Mouse (Mus musculus): ENCODE results near the gene Nfatc3. TPM values are rescaled to one million over a fixed set of nuclear protein-coding genes. Genes with fewer than 3 reads are reported as not detected.

The Nfatc3 gene
- polyA plus RNA-seq, 1 experiment from 2014 or later: 3.9 TPM

- no peak for DNase-seq (ENCODE audit: low spot score)
- WGBS: 91% methylated on average over 11 of the region's 11 CpGs
Observed at GRCm38 (mm10) chr8:106132356-106132755, 73.7 kb downstream of the Nfatc3 start.

GRCm38 (mm10) chr8:106133526-106133925 is 74.9 kb downstream of the Nfatc3 start:
- ATAC-seq (replicated peaks; ENCODE audit: low FRiP score, low read depth) (no peak), DNase-seq (ENCODE audit: low spot score) (no peak)
- no peak overlapping the region for H3K4me2 ChIP-seq (ENCODE audit: low read length)
- no peaks in the 10 kb centered on the region for H3K9me3 ChIP-seq (replicated peaks; ENCODE audit: low read length)
- H3K27ac ChIP-seq: no peak overlapping the region
- H3K9ac ChIP-seq (ENCODE audit: low read depth, low read length): no peak overlapping the region
- TF ChIP-seq CTCF (IDR thresholded peaks at IDR 0.05; ENCODE audit: low read depth): no peak
- H3K4me1 ChIP-seq (replicated peaks; ENCODE audit: insufficient read depth, low read length): peaks cover 6% of the 10 kb centered on the region
- no peak overlapping the region for H3K4me3 ChIP-seq (replicated peaks; ENCODE audit: low read depth, low read length)
- peaks cover 29% of the 10 kb centered on the region for H3K36me3 ChIP-seq (ENCODE audit: insufficient read depth, low read length)
- no peaks in the 10 kb centered on the region for H3K27me3 ChIP-seq (ENCODE audit: insufficient read depth, low read length)
- 65% methylated on average over 13 of the region's 13 CpGs for WGBS

More at GRCm38 (mm10) chr8:106132356-106132755, 73.7 kb downstream of the Nfatc3 start:
- Histone ChIP-seq H3K27ac (no peak overlapping the region), H3K4me1 (replicated peaks; ENCODE audit: insufficient read depth, low read length) (no peaks in the 10 kb centered on the region; the same call in none of the 2 replicates), H3K4me2 (ENCODE audit: low read length) (no peak overlapping the region), H3K9ac (ENCODE audit: low read depth, low read length) (no peak overlapping the region), H3K27me3 (ENCODE audit: insufficient read depth, low read length) (no peaks in the 10 kb centered on the region), H3K36me3 (ENCODE audit: insufficient read depth, low read length) (peaks cover 30% of the 10 kb centered on the region), H3K9me3 (replicated peaks; ENCODE audit: low read length) (no peaks in the 10 kb centered on the region), H3K4me3 (replicated peaks; ENCODE audit: low read depth, low read length) (no peak overlapping the region)
- no peak for TF ChIP-seq CTCF (IDR thresholded peaks at IDR 0.05; ENCODE audit: low read depth)
- no peak for ATAC-seq (replicated peaks; ENCODE audit: low FRiP score, low read depth)

GRCm38 (mm10) chr8:106133946-106134345 is 75.3 kb downstream of the Nfatc3 start:
- WGBS: 60% methylated on average over 6 of the region's 6 CpGs
- Histone ChIP-seq H3K4me2 (ENCODE audit: low read length) (no peak overlapping the region), H3K4me1 (replicated peaks; ENCODE audit: insufficient read depth, low read length) (peaks cover 6% of the 10 kb centered on the region), H3K27me3 (ENCODE audit: insufficient read depth, low read length) (no peaks in the 10 kb centered on the region), H3K9me3 (replicated peaks; ENCODE audit: low read length) (no peaks in the 10 kb centered on the region), H3K27ac (peak overlapping the region; percentile 67), H3K4me3 (replicated peaks; ENCODE audit: low read depth, low read length) (no peak overlapping the region), H3K36me3 (ENCODE audit: insufficient read depth, low read length) (peaks cover 25% of the 10 kb centered on the region), H3K9ac (ENCODE audit: low read depth, low read length) (no peak overlapping the region)
- ATAC-seq (replicated peaks; ENCODE audit: low FRiP score, low read depth): no peak
- TF ChIP-seq CTCF (IDR thresholded peaks at IDR 0.05; ENCODE audit: low read depth): no peak
- no peak for DNase-seq (ENCODE audit: low spot score)

- ATAC-seq (replicated peaks; ENCODE audit: low FRiP score, low read depth) (peak; percentile 85), DNase-seq (ENCODE audit: low spot score) (peak; percentile 56)
- Histone ChIP-seq H3K36me3 (ENCODE audit: insufficient read depth, low read length) (peaks cover 21% of the 10 kb centered on the region), H3K9ac (ENCODE audit: low read depth, low read length) (peak overlapping the region; percentile 77), H3K27me3 (ENCODE audit: insufficient read depth, low read length) (no peaks in the 10 kb centered on the region), H3K4me1 (replicated peaks; ENCODE audit: insufficient read depth, low read length) (peaks cover 6% of the 10 kb centered on the region), H3K27ac (peak overlapping the region; percentile 94), H3K9me3 (replicated peaks; ENCODE audit: low read length) (no peaks in the 10 kb centered on the region), H3K4me2 (ENCODE audit: low read length) (peak overlapping the region; percentile 89), H3K4me3 (replicated peaks; ENCODE audit: low read depth, low read length) (peak overlapping the region; percentile 49)
- WGBS: 11% methylated on average over 14 of the region's 14 CpGs
- TF ChIP-seq CTCF (IDR thresholded peaks at IDR 0.05; ENCODE audit: low read depth): no peak
Observed at GRCm38 (mm10) chr8:106134751-106135571, 76.3 kb downstream of the Nfatc3 start.

- Histone ChIP-seq H3K27ac (peak overlapping the region; percentile 94), H3K9me3 (replicated peaks; ENCODE audit: low read length) (no peaks in the 10 kb centered on the region), H3K4me2 (ENCODE audit: low read length) (peak overlapping the region; percentile 89), H3K36me3 (ENCODE audit: insufficient read depth, low read length) (peaks cover 17% of the 10 kb centered on the region), H3K4me3 (replicated peaks; ENCODE audit: low read depth, low read length) (peak overlapping the region; percentile 49), H3K4me1 (replicated peaks; ENCODE audit: insufficient read depth, low read length) (peaks cover 6% of the 10 kb centered on the region), H3K27me3 (ENCODE audit: insufficient read depth, low read length) (no peaks in the 10 kb centered on the region), H3K9ac (ENCODE audit: low read depth, low read length) (peak overlapping the region; percentile 77)
- WGBS: 5% methylated on average over 19 of the region's 19 CpGs
- peak; percentile 50 for ATAC-seq (replicated peaks; ENCODE audit: low FRiP score, low read depth)
- TF ChIP-seq CTCF (IDR thresholded peaks at IDR 0.05; ENCODE audit: low read depth): no peak
- peak; percentile 29 for DNase-seq (ENCODE audit: low spot score)
Observed at GRCm38 (mm10) chr8:106135672-106136071, 77.0 kb downstream of the Nfatc3 start.

- H3K4me1 ChIP-seq (replicated peaks; ENCODE audit: insufficient read depth, low read length): peaks cover 6% of the 10 kb centered on the region
- H3K4me2 ChIP-seq (ENCODE audit: low read length): peak within 1 kb of the TSS; percentile 89
- TF ChIP-seq CTCF (IDR thresholded peaks at IDR 0.05; ENCODE audit: low read depth): no peak
- H3K27me3 ChIP-seq (ENCODE audit: insufficient read depth, low read length): no peaks in the 10 kb centered on the region
- peak within 1 kb of the TSS; percentile 77 for H3K9ac ChIP-seq (ENCODE audit: low read depth, low read length)
- peak within 1 kb of the TSS; percentile 94 for H3K27ac ChIP-seq
- H3K36me3 ChIP-seq (ENCODE audit: insufficient read depth, low read length): peaks cover 11% of the 10 kb centered on the region
- no peaks in the 10 kb centered on the region for H3K9me3 ChIP-seq (replicated peaks; ENCODE audit: low read length)
- ATAC-seq (replicated peaks; ENCODE audit: low FRiP score, low read depth) (peak; percentile 78), DNase-seq (ENCODE audit: low spot score) (peak; percentile 54)
- under 1% methylated on average over 86 of the region's 86 CpGs for WGBS
- H3K4me3 ChIP-seq (replicated peaks; ENCODE audit: low read depth, low read length): peak within 1 kb of the TSS; percentile 49
Observed at GRCm38 (mm10) chr8:106136156-106137130, 77.8 kb downstream of the Nfatc3 start, which contains the start of gene Esrp2. Gene Esrp2, minus strand, starts transcription at chr8:106136974.
